Mouse (Mus musculus) 3134 (cell line): ENCODE results near the gene Gm3453.
"Not testable (repeated sequence)": the region's sequence is repeated elsewhere in the genome, so short reads cannot be mapped to it uniquely, and the experiment has no call there.

Experiments used
- DNase-seq: peaks from one replicate; pipeline ENCODE4 v3.0.0-alpha.2; 2011; ENCODE audit warnings: low spot score; ENCODE audit not compliant: insufficient read length; ENCODE audit errors: extremely low read depth

Gene Gm3453

DNA sequence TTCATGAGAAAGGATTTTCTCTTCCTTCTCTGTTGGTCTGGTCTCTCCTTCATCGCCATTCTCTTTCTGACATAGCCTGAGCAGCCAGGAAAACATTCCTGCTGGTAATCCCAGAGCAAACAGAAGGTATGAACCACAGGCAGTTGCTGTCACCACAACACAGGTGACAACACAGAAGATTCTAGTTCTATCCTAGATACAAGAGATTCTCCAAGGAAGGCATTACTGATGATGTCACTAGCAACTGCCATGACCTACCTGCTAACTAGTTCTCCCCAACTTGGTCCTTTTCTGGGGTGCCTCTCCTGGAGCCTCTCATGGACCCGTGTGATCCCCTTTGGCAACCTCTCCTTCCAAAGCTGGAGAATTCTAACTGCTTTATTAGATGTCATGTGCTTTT, at the start of gene Gm3453:
Gene Gm3453, minus strand, starts transcription at position 101 of the 400 bp plus-strand sequence.
- DNase-seq, result not testable (repeated sequence)

DNA sequence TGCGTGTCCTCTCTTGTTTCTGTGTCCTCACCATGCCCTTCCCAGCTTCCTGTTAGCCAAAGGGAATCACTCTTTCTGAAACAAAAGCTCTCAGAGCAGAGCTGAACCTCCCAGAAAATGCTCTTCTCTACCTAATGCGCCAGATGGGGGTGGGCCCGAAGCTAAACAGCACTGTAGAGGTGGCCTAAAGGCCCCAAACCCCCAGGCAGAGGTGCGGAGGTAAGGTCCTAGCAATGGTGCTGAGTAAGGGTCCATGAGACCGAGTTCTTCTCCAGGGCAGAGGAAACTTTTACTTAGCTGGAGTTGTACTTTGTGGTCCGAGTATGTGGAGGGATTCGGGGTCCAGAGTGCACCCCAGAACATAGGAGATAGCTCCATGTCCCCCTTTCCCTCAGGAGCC, 8.2 kb upstream of the Gm3453 start:
- DNase-seq, result not testable (repeated sequence)

DNA sequence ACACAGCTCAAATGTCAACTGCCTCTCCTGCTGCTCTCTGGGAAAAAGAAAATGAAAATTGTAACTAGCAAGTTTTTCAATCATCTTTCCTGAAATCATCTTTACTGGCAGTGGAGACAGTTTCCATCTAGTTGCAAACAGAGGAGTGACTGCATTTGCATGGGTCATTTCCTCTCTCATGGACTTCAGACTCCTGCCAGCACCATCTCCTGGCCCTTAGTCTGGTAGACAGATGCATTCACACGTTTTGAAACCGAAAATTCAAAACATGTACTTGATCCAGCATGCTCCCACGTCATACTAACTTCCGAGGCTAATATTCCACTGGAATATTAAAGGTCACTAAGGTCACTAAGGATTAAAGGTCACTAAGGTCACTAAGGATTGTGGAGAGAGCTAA, 16.5 kb downstream of the Gm3453 start:
- DNase-seq, result not testable (repeated sequence)

DNA sequence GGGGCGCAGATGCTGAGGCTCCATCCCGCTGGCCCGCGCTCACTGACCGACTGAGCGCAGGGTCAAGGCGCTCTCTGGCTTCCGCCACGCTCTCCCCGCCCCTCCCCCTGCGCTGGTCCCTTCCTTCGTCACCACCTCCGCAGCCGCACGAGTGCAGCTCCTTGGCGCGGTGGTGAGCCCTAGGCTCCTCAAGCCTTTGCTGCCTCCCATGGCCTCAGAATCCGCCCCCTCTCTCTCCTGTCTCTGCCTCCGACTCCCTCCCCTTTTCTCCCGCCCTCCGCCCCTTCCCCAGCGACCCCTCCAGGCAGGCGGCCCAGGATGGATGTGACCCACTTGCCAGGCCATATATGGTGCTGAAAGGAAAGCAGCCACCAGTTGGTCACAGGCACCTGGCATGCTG, 17.3 kb downstream of the Gm3453 start, which contains the start of gene Gm3248:
Gene Gm3248, minus strand, starts transcription at position 111 of the 400 bp plus-strand sequence.
- DNase-seq, result not testable (repeated sequence)

DNA sequence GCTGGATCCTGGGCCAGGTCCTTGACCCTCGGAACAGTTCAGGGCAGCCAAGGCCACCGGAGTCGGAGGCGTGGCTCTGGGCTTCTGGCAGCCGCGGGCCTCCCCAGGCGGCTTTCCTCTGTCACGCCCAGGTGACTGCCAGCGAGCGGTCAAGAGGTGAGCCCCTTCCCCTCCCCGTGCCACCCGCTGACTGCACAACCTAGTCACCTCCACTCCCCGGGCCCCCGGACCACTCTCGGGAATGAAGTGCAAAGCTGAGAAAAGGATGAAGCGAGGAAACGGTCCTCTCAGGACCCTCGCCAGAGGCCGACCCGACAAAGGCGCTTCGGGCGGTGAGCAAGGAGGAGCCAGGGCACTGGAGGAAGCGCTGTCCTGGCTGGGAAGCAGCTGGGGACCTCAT, 17.8 kb downstream of the Gm3453 start:
- DNase-seq, result not testable (repeated sequence)

DNA sequence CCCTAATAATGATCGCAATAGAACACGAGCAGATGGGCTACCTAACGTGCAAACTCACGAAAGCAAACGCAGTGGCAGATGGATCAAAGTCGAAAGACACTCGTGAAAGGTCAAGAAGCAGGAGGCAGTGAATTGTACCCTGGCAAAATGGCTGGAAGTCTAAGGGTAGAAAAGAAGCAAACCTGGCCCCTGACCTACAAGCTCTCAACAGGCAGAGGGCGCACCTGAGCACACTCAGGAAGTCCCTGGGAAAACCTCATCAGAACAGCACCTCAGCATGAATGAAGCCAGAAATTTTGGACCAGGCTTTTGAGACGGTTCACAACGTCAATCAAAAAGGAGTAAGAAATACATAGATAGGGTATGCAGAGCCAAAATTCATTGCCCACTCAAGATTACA, 18.5 kb downstream of the Gm3453 start:
- DNase-seq, result not testable (repeated sequence)

DNA sequence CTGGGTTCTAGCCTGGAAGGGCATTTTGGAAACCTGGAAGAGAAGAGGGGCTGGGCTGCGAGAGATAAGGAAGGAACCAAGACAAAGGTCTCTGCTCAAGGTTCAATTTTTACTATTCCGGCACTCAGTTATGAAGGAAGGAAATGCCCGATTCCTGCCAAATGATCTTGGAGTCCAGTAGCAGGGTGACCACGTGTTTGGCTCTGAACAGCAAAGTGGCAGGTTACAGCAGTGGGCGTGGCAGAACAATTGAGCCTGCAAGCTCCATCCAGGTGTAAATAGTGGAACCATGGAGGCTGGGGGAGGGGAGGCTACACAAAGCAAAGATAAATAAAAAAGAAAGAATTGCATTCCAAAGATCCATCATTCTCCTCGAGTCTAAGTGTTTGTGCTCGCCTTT, 55.7 kb downstream of the Gm3453 start:
- DNase-seq, result not testable (repeated sequence)
